Mouse (Mus musculus) limb, embryonic 14.5 days (tissue): Measurements from ENCODE around the gene Gm15517. TPM values are rescaled to one million over a fixed set of nuclear protein-coding genes. Genes with fewer than 3 reads are reported as not detected.
A peak's percentile ranks its signal among the peaks of the same experiment; 100 is the strongest.
"Not testable (repeated sequence)": the region's sequence is repeated elsewhere in the genome, so short reads cannot be mapped to it uniquely, and the experiment has no call there.

Experiments
- ATAC-seq: fragments of 200-750 bp; cut with Nextera tagmentation; 2 replicates; pipeline ENCODE4 v1.8.0; 2017; ENCODE audit warnings: low read depth, moderate number of reproducible peaks, moderate TSS enrichment; ENCODE audit not compliant: low FRiP score
- DNase-seq: peaks from one replicate; pipeline ENCODE4 v3.0.0-alpha.2; 2015; ENCODE audit warnings: low spot score
- H3K27ac ChIP-seq: fragments of 300-500 bp; sonication (generic); replicated peaks from 2 replicates; pipeline ENCODE4 v1.5.1; 2014; ENCODE audit warnings: low read depth, mild to moderate bottlenecking, low read length, moderate library complexity, mixed read lengths
- H3K27me3 ChIP-seq: fragments of 300-500 bp; sonication (generic); 2 replicates; pipeline ENCODE4 v1.6.1; 2014; ENCODE audit warnings: low read length, mixed read lengths; ENCODE audit not compliant: control insufficient read depth, insufficient read depth
- H3K36me3 ChIP-seq: fragments of 300-500 bp; sonication (generic); 2 replicates; pipeline ENCODE4 v1.6.1; 2014; ENCODE audit warnings: mild to moderate bottlenecking, low read length, moderate library complexity, mixed read lengths; ENCODE audit not compliant: control insufficient read depth, insufficient read depth
- H3K4me1 ChIP-seq: fragments of 300-500 bp; sonication (generic); 2 replicates; pipeline ENCODE4 v1.6.1; 2014; ENCODE audit warnings: antibody characterized with exemption, low read length, mixed read lengths; ENCODE audit not compliant: control insufficient read depth, insufficient read depth
- H3K4me2 ChIP-seq: fragments of 300-500 bp; sonication (generic); replicated peaks from 2 replicates; pipeline ENCODE4 v1.6.1; 2014; ENCODE audit warnings: low read depth, mild to moderate bottlenecking, low read length, moderate library complexity; ENCODE audit not compliant: severe bottlenecking
- H3K4me3 ChIP-seq: fragments of 300-500 bp; sonication (generic); replicated peaks from 2 replicates; pipeline ENCODE4 v1.5.1; 2014; ENCODE audit warnings: low read length
- H3K9ac ChIP-seq: fragments of 300-500 bp; sonication (generic); 2 replicates; pipeline ENCODE4 v1.6.1; 2014; ENCODE audit warnings: mild to moderate bottlenecking, low read depth, low read length, moderate library complexity; ENCODE audit not compliant: severe bottlenecking
- H3K9me3 ChIP-seq: fragments of 300-500 bp; sonication (generic); 2 replicates; pipeline ENCODE4 v1.6.1; 2016; ENCODE audit warnings: low read length; ENCODE audit not compliant: control insufficient read depth
- POLR2A ChIP-seq: fragments of 200-500 bp; IDR thresholded peaks from 2 replicates; pipeline ENCODE4 v1.8.0; 2012; ENCODE audit warnings: inconsistent platforms, mild to moderate bottlenecking, moderate library complexity, borderline replicate concordance; ENCODE audit not compliant: insufficient read depth, insufficient read length; ENCODE audit errors: extremely low read depth
- WGBS: fragments of 180-500 bp; shearing (Covaris S2); extraction: QIAGEN DNeasy Blood & Tissue Kit; methylation state at CpG from one replicate; pipeline ENCODE4 v1.1.7; 2014; 5-methylcytosine and 5-hydroxymethylcytosine counted together
- polyA plus RNA-seq, 2 experiments: library from polyadenylated mRNA; depleted of rRNA in 1 of 2; stranded (reverse) in 1 of 2; unstranded in 1 of 2; fragments of >200 nt; fragmentation: Nextera tagmentation in 1 of 2; extraction: Ambion mirVana in 1 of 2; gene quantifications; 2 replicates each; pipeline versions ENCODE4 v1.2.1 to v1.2.3; 2012 to 2014

Gm15517 gene
- polyA plus RNA-seq, 2 experiments: not detected

DNA sequence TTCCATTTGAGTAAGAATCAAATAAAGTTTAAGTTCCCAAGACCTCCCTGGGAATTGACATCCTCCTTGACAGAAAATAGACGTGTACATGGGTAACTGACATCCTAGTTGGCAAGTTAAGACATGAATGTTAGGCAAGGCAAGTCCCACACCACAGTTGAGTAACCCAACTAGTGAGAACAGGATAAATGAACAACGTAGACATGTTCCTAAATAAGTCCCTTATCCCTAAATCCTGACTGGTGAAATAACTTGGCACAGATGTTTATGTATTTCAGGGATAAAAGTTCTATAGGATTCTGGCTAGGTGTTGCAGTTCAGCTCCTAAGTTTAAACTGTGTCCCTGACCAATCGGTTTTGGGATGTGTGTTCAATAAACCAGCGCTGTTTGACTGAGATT is 29.7 kb downstream of the Gm15517 start:
- DNase-seq: no peak
- no peaks in the 10 kb centered on the region for H3K4me1 ChIP-seq
- H3K4me3 ChIP-seq: no peak overlapping the region
- ATAC-seq: no peak
- no peaks in the 10 kb centered on the region for H3K9me3 ChIP-seq
- no peak for TF ChIP-seq POLR2A
- no peak overlapping the region for H3K27ac ChIP-seq
- 71% methylated on average over 4 of the region's 4 CpGs for WGBS
- no peak overlapping the region for H3K9ac ChIP-seq
- no peaks in the 10 kb centered on the region for H3K36me3 ChIP-seq
- no peak overlapping the region for H3K4me2 ChIP-seq
- H3K27me3 ChIP-seq: no peaks in the 10 kb centered on the region

- 54% methylated on average over 4 of the region's 4 CpGs for WGBS
- no peak for ATAC-seq
Measured at GRCm38 (mm10) chr7:44291418-44291817, 30.2 kb downstream of the Gm15517 start.

GRCm38 (mm10) chr7:44297501-44297900 is 36.3 kb downstream of the Gm15517 start:
- not testable (repeated sequence) for H3K4me3 ChIP-seq, ATAC-seq, H3K4me2 ChIP-seq, H3K4me1 ChIP-seq, H3K36me3 ChIP-seq, H3K27ac ChIP-seq, H3K9me3 ChIP-seq, DNase-seq, H3K27me3 ChIP-seq, H3K9ac ChIP-seq
- WGBS: 75% methylated on average over 2 of the region's 2 CpGs

More at GRCm38 (mm10) chr7:44291418-44291817, 30.2 kb downstream of the Gm15517 start:
- Histone ChIP-seq H3K36me3 (no peaks in the 10 kb centered on the region), H3K9ac (no peak overlapping the region), H3K27me3 (no peaks in the 10 kb centered on the region), H3K4me2 (no peak overlapping the region), H3K27ac (no peak overlapping the region), H3K4me1 (no peaks in the 10 kb centered on the region), H3K4me3 (no peak overlapping the region), H3K9me3 (no peaks in the 10 kb centered on the region)
- no peak for DNase-seq
- TF ChIP-seq POLR2A: no peak

GRCm38 (mm10) chr7:44303346-44304340 is 42.4 kb downstream of the Gm15517 start:
- no peaks in the 10 kb centered on the region for H3K27me3 ChIP-seq
- 85% methylated on average over 14 of the region's 14 CpGs for WGBS
- H3K9me3 ChIP-seq: no peaks in the 10 kb centered on the region

DNA sequence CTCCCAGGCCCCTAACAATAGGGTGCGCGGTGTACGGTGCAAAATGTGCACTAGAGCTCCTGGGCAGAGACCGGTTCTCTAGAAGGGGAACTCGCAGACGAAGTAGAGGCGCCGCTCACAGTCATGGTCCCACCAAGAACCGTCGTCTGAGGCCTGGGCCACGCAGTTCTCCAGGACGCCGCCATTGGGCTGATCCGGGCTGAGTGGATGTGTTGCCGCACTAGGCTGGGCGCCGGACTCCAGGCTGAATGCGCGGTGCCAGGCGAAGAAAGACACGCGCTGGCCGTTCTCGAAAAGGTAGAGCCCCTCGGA is 43.2 kb downstream of the Gm15517 start:
- no peak for TF ChIP-seq POLR2A
- Histone ChIP-seq H3K4me2 (peak overlapping the region; percentile 77), H3K9me3 (no peaks in the 10 kb centered on the region), H3K27me3 (no peaks in the 10 kb centered on the region), H3K36me3 (no peaks in the 10 kb centered on the region), H3K4me3 (peak overlapping the region; percentile 78), H3K9ac (peak overlapping the region; percentile 95), H3K27ac (peak overlapping the region; percentile 91), H3K4me1 (peaks cover 38% of the 10 kb centered on the region)
- peak; percentile 11 for DNase-seq
- WGBS: under 1% methylated on average over 25 of the region's 25 CpGs
- peak; percentile 18 for ATAC-seq

More at GRCm38 (mm10) chr7:44303346-44304340, 42.4 kb downstream of the Gm15517 start:
- DNase-seq: no peak
- Histone ChIP-seq H3K27ac (peak overlapping the region; percentile 91), H3K36me3 (no peaks in the 10 kb centered on the region), H3K4me3 (peak overlapping the region; percentile 78), H3K9ac (peak overlapping the region; percentile 95), H3K4me1 (peaks cover 38% of the 10 kb centered on the region), H3K4me2 (peak overlapping the region; percentile 77)
- no peak for TF ChIP-seq POLR2A
- no peak for ATAC-seq
